Mouse (Mus musculus) forebrain, embryonic 15.5 days (tissue): ENCODE results near the gene Sfrp5. TPM values are rescaled to one million over a fixed set of nuclear protein-coding genes. Genes with fewer than 3 reads are reported as not detected.

Experiments used
- ATAC-seq: fragments of 200-750 bp; cut with Nextera tagmentation; replicated peaks from 2 replicates; pipeline ENCODE4 v1.8.0; 2017; ENCODE audit warnings: mild to moderate bottlenecking, moderate TSS enrichment, moderate library complexity
- H3K27ac ChIP-seq: fragments of 300-500 bp; sonication (generic); replicated peaks from 2 replicates; pipeline ENCODE4 v1.5.1; 2015; ENCODE audit warnings: mild to moderate bottlenecking, inconsistent platforms
- H3K27me3 ChIP-seq: fragments of 300-500 bp; sonication (generic); 2 replicates; pipeline ENCODE4 v1.6.1; 2015; ENCODE audit warnings: inconsistent platforms
- H3K36me3 ChIP-seq: fragments of 300-500 bp; sonication (generic); 2 replicates; pipeline ENCODE4 v1.6.1; 2015; ENCODE audit warnings: mild to moderate bottlenecking, inconsistent platforms
- H3K4me1 ChIP-seq: fragments of 300-500 bp; sonication (generic); 2 replicates; pipeline ENCODE4 v1.6.1; 2015; ENCODE audit warnings: inconsistent platforms
- H3K4me2 ChIP-seq: fragments of 300-500 bp; sonication (generic); replicated peaks from 2 replicates; pipeline ENCODE4 v1.6.1; 2015; ENCODE audit warnings: mild to moderate bottlenecking, inconsistent platforms
- H3K4me3 ChIP-seq: fragments of 300-500 bp; sonication (generic); 2 replicates; pipeline ENCODE4 v1.5.1; 2015; ENCODE audit warnings: mild to moderate bottlenecking, inconsistent platforms
- H3K9ac ChIP-seq: fragments of 300-500 bp; sonication (generic); replicated peaks from 2 replicates; pipeline ENCODE4 v1.6.1; 2015; ENCODE audit warnings: mild to moderate bottlenecking, inconsistent platforms
- H3K9me3 ChIP-seq: fragments of 300-500 bp; sonication (generic); 2 replicates; pipeline ENCODE4 v1.6.1; 2016; ENCODE audit warnings: inconsistent platforms
- WGBS: fragments of 180-500 bp; shearing (Covaris S2); methylation state at CpG from one replicate; pipeline ENCODE4 v1.1.7; 2015; ENCODE audit warnings: mixed read lengths; 5-methylcytosine and 5-hydroxymethylcytosine counted together
- polyA plus RNA-seq: library from polyadenylated mRNA; unstranded; fragments of >200 nt; fragmentation: Nextera tagmentation; extraction: Ambion mirVana; gene quantifications from 2 replicates; pipeline ENCODE4 v1.2.1, GENCODE M21; 2015

Gene Sfrp5
- polyA plus RNA-seq, 1 experiment from 2014 or later: 0.78 TPM

DNA sequence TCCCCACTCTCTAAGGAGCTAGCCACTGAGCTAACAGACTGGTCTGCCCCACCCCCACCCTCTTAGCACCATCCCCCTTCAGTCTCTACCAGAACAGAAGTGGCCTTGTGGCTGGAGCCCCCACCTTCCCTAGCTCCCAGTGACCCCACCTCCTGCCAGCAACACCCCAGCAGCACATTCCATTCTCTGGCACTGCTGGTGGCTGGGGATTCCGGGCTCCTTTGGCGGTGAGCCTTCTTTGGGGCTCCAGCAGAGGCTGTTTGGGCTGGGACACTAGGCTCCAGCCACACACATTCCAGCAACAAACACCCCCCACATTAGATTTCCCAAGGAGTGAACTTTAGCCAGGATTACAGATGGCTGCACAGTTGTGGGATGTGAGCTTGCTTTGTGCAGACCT, 8.7 kb downstream of the Sfrp5 start:
- no peak for ATAC-seq
- Histone ChIP-seq H3K4me1 (no peaks in the 10 kb centered on the region), H3K4me3 (no peak overlapping the region), H3K4me2 (no peak overlapping the region), H3K9me3 (no peaks in the 10 kb centered on the region), H3K27ac (no peak overlapping the region), H3K36me3 (peaks cover 16% of the 10 kb centered on the region), H3K27me3 (0 out of 2 replicates have a peak, but pooled peaks cover 5% of the 10 kb centered on the region), H3K9ac (no peak overlapping the region)
- 42% methylated on average over 2 of the region's 2 CpGs for WGBS

DNA sequence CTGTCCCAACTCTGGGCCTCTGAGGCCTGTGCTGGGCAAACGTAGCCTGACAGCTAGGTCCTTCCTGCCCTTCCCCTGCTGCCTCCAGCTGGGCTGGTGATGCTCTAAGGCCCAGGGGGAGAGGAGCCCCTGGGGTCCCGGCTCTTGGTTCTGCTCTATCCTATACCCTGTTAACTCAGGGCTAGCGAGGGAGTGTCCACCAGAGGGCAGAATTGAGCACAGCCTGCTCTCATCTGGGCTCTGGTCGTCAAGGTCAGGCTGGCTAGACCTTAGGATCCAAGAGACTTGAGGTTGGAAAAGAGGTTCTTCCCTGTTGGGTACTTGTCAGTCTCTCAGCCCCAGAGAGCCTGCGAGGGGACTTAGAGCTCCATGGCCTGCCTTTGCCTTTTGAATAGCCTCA, 11.6 kb downstream of the Sfrp5 start:
- Histone ChIP-seq H3K4me2 (no peak overlapping the region), H3K9me3 (no peaks in the 10 kb centered on the region), H3K4me3 (no peak overlapping the region), H3K4me1 (no peaks in the 10 kb centered on the region), H3K9ac (no peak overlapping the region), H3K36me3 (peaks cover 22% of the 10 kb centered on the region), H3K27ac (no peak overlapping the region), H3K27me3 (no peaks in the 10 kb centered on the region)
- ATAC-seq: no peak; the same call in 1 of the 2 replicates
- 17% methylated on average over 5 of the region's 5 CpGs for WGBS

DNA sequence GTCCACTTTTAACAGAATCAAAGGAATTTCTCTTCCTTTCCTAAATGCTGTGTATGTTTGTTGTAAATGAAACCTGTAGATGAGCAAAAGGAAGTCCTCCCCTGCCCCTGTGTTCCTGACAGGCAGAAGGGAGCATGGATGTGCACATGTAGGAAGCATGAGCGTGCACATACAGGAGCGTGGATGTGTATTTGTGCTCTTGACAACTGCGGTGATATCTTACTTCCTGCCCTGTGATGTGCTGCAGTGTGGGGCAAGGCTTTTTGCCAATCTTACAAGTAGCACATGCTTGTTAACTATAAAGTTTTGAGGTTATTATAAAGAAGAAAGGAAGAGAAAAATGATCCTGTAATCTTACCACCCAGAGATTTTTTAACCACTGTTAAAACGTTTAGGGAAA, 12.3 kb downstream of the Sfrp5 start:
- ATAC-seq: no peak
- no peaks in the 10 kb centered on the region for H3K9me3 ChIP-seq
- H3K9ac ChIP-seq: no peak overlapping the region
- H3K4me1 ChIP-seq: no peaks in the 10 kb centered on the region
- WGBS: 91% methylated on average over 4 of the region's 4 CpGs
- H3K27ac ChIP-seq: no peak overlapping the region
- H3K36me3 ChIP-seq: peaks cover 27% of the 10 kb centered on the region
- no peak overlapping the region for H3K4me2 ChIP-seq
- H3K4me3 ChIP-seq: no peak overlapping the region
- H3K27me3 ChIP-seq: no peaks in the 10 kb centered on the region

DNA sequence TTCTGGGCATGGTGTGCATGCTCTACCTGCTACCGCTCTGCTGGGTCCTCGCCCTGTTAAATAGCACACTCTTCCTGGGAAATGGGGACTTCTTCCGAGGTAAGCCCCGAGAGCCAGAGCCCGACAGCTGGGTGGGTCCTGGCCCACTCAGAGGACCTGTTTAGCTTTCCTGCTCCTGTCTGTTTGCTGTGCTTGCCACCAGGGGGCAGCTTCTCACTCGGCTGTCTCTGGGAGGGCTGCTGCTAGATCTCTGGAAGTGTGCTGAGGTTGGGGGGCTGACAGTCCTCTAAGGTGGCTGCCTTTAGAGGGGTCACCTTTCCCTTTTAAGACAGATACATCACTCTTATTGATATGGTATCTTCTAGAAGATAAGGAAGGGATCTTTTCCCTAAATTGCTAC, 19.4 kb downstream of the Sfrp5 start:
- Histone ChIP-seq H3K4me1 (no peaks in the 10 kb centered on the region), H3K27me3 (no peaks in the 10 kb centered on the region), H3K36me3 (peaks cover 34% of the 10 kb centered on the region), H3K4me3 (no peak overlapping the region), H3K9me3 (no peaks in the 10 kb centered on the region), H3K27ac (no peak overlapping the region), H3K4me2 (no peak overlapping the region), H3K9ac (no peak overlapping the region)
- WGBS: 62% methylated on average over 6 of the region's 6 CpGs
- ATAC-seq: no peak

DNA sequence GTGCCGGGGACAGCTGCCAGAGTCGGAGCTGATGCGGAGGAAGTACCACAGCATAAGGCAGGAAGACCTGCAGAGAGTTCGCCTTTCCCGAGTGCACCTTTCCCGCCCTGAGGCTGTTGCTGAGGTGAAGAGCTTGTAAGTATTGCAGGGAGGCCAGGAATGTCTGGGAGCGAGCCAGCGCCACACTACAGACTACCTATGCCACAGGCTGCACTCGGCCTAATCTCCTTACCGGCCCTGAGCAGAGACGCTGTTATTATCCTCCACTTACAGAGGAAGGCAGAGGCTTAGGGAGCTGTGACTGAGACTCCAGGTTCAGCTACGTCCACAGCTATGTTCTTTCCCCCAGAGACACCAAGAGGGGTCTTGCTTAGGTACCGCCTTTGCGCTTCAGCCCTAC, 22.7 kb downstream of the Sfrp5 start:
- no peak overlapping the region for H3K9ac ChIP-seq
- ATAC-seq: no peak
- peaks cover 21% of the 10 kb centered on the region for H3K36me3 ChIP-seq
- no peaks in the 10 kb centered on the region for H3K4me1 ChIP-seq
- 90% methylated on average over 14 of the region's 14 CpGs for WGBS
- no peaks in the 10 kb centered on the region for H3K9me3 ChIP-seq
- no peak overlapping the region for H3K27ac ChIP-seq
- H3K4me2 ChIP-seq: no peak overlapping the region
- no peak overlapping the region for H3K4me3 ChIP-seq
- no peaks in the 10 kb centered on the region for H3K27me3 ChIP-seq

DNA sequence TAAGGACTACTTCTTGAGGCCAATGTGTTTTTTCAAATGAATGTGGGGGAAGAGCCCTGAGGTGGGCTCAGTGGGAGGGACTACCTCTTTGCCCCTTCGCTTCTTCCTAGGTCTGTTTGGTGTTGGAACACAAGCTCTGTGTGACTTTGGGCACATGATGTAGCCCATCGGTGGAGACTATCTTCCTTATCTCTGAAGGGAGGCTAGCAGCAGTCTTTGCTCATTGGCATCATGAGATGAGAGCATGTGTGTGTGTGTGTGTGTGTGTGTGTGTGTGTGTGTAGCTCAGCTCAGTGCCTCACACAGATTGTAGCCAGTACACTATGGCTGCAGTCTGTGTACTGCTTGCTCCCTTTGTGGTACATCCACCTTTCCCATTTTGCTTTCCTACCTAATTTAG, 24.6 kb downstream of the Sfrp5 start:
- no peaks in the 10 kb centered on the region for H3K9me3 ChIP-seq
- WGBS: 90% methylated on average over 2 of the region's 2 CpGs
- H3K27ac ChIP-seq: no peak overlapping the region
- H3K4me3 ChIP-seq: no peak overlapping the region
- no peak for ATAC-seq
- H3K27me3 ChIP-seq: no peaks in the 10 kb centered on the region
- no peak overlapping the region for H3K9ac ChIP-seq
- no peaks in the 10 kb centered on the region for H3K4me1 ChIP-seq
- H3K36me3 ChIP-seq: peaks cover 7% of the 10 kb centered on the region; the same call in 1 of the 2 replicates
- no peak overlapping the region for H3K4me2 ChIP-seq

DNA sequence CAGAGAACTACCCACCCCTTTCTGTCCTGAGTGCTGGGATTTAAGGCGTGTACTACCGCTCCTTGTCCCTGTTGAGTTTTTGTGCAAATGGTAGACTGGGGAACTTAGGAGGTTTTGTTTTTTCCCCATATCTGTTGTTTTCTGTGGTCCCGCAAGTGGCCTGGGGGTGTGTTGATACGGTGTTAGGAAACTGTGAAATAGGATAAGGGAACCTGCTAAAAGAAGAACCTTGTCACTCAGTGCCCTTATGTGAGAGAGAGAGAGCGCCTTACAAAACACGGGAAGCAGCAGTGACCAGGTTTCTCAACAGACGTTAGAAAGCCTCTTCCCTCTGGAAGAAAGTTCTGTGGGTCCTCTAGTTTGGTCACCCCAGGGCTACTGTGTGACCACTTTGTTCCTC, 25.2 kb downstream of the Sfrp5 start:
- Histone ChIP-seq H3K9ac (no peak overlapping the region), H3K27ac (no peak overlapping the region)

DNA sequence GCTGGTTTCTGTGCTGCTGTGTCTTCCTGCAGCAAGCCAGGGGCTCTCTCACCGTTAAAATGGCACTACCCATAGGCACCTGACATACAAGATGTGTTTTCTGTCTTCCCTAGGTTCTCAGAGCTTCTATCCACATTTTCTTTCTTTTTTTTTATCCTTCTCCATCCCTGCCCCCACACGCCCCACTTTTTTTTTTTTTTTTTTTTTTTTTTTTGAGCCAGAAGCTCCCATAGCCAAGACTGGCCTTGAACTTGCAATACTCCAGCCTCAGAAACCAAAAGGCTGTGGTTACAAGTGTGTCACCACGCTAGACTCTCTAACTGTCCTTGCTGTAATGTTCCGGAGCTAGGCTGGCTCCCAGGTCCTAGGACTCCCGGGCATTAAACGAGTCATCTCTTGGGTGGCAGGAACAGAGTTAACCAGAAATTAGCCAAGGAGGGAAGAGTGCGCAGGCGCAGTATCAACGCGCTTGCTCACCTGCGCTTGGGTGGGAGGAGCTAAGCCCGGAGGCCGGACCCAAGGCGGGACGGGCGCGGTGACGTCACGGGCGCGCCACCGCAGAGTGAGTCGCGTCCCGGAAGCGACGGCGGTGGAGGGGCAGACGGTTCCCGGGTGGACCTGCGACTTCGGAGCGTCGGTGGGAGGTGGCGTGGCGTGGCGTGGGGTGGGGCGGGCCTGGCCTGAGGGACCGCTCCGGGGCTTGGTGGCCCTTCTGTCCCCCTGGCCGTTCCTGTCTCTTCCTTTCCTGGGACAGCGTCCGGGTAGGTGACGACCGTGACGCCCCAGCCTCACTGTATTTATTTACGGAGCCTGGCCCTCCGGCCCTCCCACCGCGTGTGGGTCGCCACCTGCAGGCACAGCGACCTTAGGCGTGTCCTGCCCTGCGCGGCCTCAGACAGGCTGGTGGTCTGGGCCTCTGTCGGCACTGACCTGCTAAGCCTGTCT, 31.8 kb downstream of the Sfrp5 start:
- H3K27me3 ChIP-seq: peaks cover 8% of the 10 kb centered on the region; the same call in 1 of the 2 replicates
- no peaks in the 10 kb centered on the region for H3K9me3 ChIP-seq
- peak overlapping the region; percentile 71 for H3K4me3 ChIP-seq
- WGBS: 2% methylated on average over 55 of the region's 56 CpGs
- H3K36me3 ChIP-seq: no peaks in the 10 kb centered on the region
- H3K4me2 ChIP-seq: peak overlapping the region; percentile 73
- H3K27ac ChIP-seq: no peak overlapping the region
- ATAC-seq: peak; percentile 94
- H3K4me1 ChIP-seq: peaks cover 24% of the 10 kb centered on the region
- H3K9ac ChIP-seq: peak overlapping the region; percentile 77

More for the DNA sequence above, 25.2 kb downstream of the Sfrp5 start:
- 89% methylated on average over 7 of the region's 7 CpGs for WGBS
- Histone ChIP-seq H3K36me3 (peaks cover 7% of the 10 kb centered on the region; the same call in 1 of the 2 replicates), H3K9me3 (no peaks in the 10 kb centered on the region), H3K4me2 (no peak overlapping the region), H3K4me1 (peaks cover 4% of the 10 kb centered on the region), H3K27me3 (no peaks in the 10 kb centered on the region), H3K4me3 (no peak overlapping the region)
- ATAC-seq: no peak

DNA sequence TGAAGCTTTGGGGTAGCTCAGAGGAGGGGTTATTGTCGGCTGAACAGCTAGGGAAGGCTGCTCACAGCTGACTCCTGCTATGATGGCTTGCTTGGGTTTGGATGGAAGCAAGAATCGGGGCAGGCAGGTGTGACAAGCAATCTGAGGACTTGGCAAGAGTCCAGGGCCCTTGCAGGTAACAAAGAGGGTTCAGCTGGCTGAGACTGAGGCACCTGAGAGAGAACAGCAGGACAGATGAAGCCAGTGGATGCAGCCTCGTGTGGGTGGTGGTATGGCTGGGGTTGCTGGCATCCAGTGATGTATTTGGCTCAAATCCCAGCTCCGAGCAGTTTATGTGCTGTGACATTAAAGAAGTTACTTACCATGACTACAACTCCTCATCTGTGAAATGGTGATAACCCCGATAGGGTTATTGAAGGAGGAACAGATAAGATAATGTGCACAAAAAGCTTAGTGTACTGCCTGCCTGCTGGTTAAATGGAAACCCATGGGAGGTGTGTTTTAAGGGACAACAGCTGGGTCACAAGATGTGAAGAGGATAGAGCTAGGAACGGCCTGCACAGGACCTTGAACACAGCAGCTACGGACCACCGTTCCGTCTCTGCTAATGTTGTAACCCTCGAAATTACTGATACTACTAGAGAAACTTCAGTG, 32.6 kb downstream of the Sfrp5 start:
- Histone ChIP-seq H3K27me3 (peaks cover 8% of the 10 kb centered on the region; the same call in 1 of the 2 replicates), H3K4me2 (0 out of 2 replicates have a peak overlapping the region, but pooled peaks have one; percentile 73)

DNA sequence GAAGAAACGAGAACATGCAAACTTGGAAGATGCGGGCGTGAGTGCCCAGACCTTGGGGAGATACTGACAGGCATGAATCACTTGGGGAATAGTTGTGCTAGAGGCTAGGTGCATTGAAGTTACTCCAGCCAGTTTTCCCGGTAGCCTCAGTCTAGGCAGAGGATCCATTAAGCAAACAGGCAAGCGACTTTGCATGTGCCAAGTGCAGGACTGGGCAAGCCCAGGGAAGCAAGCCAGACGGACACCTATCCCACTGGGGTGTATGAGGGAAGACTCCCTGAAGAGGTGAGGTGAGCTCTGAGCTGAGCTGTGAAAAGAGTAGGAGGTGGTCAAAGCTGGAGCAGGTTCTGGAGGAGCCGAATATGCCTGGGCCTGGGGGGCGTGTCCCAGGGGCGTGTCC, 34.6 kb downstream of the Sfrp5 start:
- 70% methylated on average over 9 of the region's 9 CpGs for WGBS
- H3K4me3 ChIP-seq: no peak overlapping the region
- H3K4me2 ChIP-seq: no peak overlapping the region
- H3K27me3 ChIP-seq: peaks cover 8% of the 10 kb centered on the region; the same call in 1 of the 2 replicates
- H3K4me1 ChIP-seq: peaks cover 27% of the 10 kb centered on the region
- H3K27ac ChIP-seq: no peak overlapping the region
- H3K9me3 ChIP-seq: no peaks in the 10 kb centered on the region
- no peak overlapping the region for H3K9ac ChIP-seq
- no peak for ATAC-seq
- no peaks in the 10 kb centered on the region for H3K36me3 ChIP-seq

More for the DNA sequence above, 32.6 kb downstream of the Sfrp5 start:
- WGBS: 74% methylated on average over 10 of the region's 10 CpGs
- H3K36me3 ChIP-seq: no peaks in the 10 kb centered on the region
- no peak overlapping the region for H3K27ac ChIP-seq
- peak overlapping the region; percentile 10; the same call in 1 of the 2 replicates for H3K9ac ChIP-seq
- peaks cover 24% of the 10 kb centered on the region for H3K4me1 ChIP-seq
- H3K9me3 ChIP-seq: no peaks in the 10 kb centered on the region
- no peak for ATAC-seq
- H3K4me3 ChIP-seq: no peak overlapping the region

DNA sequence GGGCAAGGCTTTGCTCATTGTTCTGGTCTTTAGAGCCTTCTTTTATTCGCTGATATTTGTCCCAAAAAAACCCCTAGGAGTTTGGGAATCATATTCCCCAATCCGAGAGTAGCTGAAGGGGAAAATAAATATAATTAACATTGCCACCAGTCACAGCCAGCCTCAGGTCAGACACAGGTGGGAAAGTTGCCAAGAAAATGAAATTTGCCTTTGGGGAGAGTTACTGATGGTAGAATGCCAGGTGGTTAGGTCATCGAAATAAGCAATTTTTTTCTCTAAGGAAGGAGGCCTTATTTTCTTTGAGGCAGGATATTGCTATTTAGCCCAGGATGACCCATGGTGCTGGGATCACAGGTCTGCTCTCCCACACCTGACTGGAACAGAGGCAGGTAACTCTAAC, 35.3 kb downstream of the Sfrp5 start:
- WGBS: 58% methylated on average over 3 of the region's 3 CpGs
- Histone ChIP-seq H3K36me3 (no peaks in the 10 kb centered on the region), H3K27ac (no peak overlapping the region), H3K4me3 (no peak overlapping the region), H3K4me1 (peaks cover 22% of the 10 kb centered on the region), H3K9me3 (no peaks in the 10 kb centered on the region), H3K4me2 (no peak overlapping the region), H3K27me3 (peaks cover 8% of the 10 kb centered on the region; the same call in 1 of the 2 replicates), H3K9ac (no peak overlapping the region)
- no peak for ATAC-seq

DNA sequence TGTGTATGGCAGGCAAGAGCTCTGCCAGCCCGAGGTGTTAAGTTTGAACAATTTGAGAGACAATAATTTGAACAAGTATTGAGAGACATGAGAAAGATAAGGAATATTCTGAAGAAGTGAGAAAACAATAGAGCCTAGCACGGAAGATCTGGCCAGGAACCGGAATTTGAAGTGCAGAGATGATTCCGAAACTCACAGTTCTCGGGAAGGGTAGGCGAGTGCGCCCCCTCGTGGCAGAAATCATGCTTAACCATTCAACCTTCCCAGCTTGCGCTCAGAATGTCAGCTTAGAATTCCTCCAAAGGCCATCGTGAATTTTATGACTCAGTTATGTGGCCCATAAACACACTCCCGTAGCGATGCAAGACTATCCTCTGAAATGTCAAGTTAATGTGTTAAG, 35.9 kb downstream of the Sfrp5 start:
- H3K9ac ChIP-seq: no peak overlapping the region

More for the DNA sequence above, 35.9 kb downstream of the Sfrp5 start:
- Histone ChIP-seq H3K4me3 (peak overlapping the region; percentile 2; the same call in 1 of the 2 replicates), H3K9me3 (no peaks in the 10 kb centered on the region), H3K4me1 (peaks cover 15% of the 10 kb centered on the region), H3K36me3 (no peaks in the 10 kb centered on the region), H3K27me3 (peaks cover 8% of the 10 kb centered on the region; the same call in 1 of the 2 replicates), H3K4me2 (peak overlapping the region; percentile 10; the same call in 1 of the 2 replicates), H3K27ac (no peak overlapping the region)
- no peak for ATAC-seq
- 2% methylated on average over 12 of the region's 12 CpGs for WGBS
